Mouse (Mus musculus) liver, embryonic 14.5 days (tissue): Measurements from ENCODE around the gene Cryab.

Experiments used
- CTCF ChIP-seq: IDR thresholded peaks from 2 replicates; pipeline ENCODE4 v1.5.1; 2016; ENCODE audit warnings: antibody characterized with exemption, low read depth, control low read depth
- EP300 ChIP-seq: IDR thresholded peaks from 2 replicates; pipeline ENCODE4 v1.6.1; 2016; ENCODE audit warnings: antibody characterized with exemption, low read depth

GRCm38 (mm10) chr9:50774026-50774462 is 22.9 kb downstream of the Cryab start:
- TF ChIP-seq CTCF (no peak), EP300 (no peak)
